Mouse (Mus musculus): ENCODE data around the gene Rhox2b. TPM values are rescaled to one million over a fixed set of nuclear protein-coding genes. Genes with fewer than 3 reads are reported as not detected.
"Not testable (repeated sequence)": the region's sequence is repeated elsewhere in the genome, so short reads cannot be mapped to it uniquely, and the experiment has no call there.

Gene Rhox2b
- not detected in 3 replicates for total RNA-seq (2017)

DNA sequence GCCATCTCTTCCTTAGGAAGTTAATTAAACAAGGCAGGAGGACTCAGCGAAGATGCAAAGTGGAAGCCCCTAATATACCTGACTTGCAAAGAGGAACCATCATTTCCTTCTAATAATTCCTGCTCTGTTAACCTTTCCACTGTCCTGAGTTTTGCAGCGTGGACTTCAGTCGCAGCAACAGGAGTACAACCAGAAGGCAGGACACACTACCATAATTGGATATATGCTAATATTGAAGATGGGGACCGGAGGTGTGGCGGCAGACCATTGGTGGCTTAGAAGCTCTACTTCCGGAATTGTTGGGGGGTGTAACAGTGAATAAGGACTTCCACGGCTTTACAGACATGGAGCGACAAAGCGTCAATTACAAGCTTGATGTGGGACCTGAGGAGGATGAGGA lies at the start of gene Rhox2b:
Gene Rhox2b (plus strand): TSS at position 301 of the 400 bp plus-strand sequence.
- ATAC-seq (replicated peaks; ENCODE audit: insufficient number of reproducible peaks, low FRiP score, low TSS enrichment, poor library complexity, severe bottlenecking): not testable (repeated sequence)

DNA sequence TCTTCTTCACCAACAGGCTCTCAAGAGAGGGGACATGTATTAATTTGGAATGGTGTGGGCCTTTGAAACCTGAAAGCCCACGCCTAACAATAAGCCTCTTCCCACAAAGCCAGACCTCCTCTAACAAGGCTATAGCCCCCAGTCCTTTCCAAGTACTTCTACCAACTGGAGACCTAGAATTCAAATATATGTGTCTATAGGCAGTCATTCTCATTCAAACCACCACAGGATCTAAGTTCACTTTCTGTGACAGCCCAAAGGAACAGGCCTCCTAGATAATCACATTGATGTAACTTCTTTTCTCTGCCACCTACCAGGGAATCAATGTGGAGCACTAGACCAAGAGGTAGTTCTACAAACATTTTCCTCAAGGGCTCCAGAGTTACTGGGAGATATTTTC lies 32.1 kb upstream of the Rhox2b start, which contains the start of gene Rhox3a2:
Gene Rhox3a2 (plus strand): TSS at position 301 of the 400 bp plus-strand sequence.
- ATAC-seq (replicated peaks; ENCODE audit: insufficient number of reproducible peaks, low FRiP score, low TSS enrichment, poor library complexity, severe bottlenecking): not testable (repeated sequence)

DNA sequence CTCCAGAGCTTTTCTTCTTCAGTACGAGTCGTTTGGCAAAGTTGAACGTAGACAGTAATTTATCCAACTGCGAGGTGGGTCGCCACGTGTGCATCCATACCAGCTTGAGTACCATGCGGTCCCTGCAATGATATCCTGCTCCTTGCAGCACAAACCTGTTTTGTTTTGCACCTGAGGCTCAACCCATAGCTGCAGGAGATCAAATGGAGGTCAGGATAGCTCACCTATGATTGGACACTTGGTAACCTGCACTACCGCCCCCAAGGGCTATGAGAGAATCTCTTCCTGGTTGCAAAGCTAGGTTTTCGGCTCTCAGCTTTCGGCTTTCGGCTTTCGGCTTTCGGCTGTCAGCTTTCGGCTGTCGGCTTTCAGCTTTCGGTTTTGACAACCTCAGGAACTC lies 21.3 kb upstream of the Rhox2b start, which contains the start of gene Rhox4a2:
Gene Rhox4a2 (plus strand): TSS at position 301 of the 400 bp plus-strand sequence.
- ATAC-seq (replicated peaks; ENCODE audit: insufficient number of reproducible peaks, low FRiP score, low TSS enrichment, poor library complexity, severe bottlenecking): not testable (repeated sequence)

DNA sequence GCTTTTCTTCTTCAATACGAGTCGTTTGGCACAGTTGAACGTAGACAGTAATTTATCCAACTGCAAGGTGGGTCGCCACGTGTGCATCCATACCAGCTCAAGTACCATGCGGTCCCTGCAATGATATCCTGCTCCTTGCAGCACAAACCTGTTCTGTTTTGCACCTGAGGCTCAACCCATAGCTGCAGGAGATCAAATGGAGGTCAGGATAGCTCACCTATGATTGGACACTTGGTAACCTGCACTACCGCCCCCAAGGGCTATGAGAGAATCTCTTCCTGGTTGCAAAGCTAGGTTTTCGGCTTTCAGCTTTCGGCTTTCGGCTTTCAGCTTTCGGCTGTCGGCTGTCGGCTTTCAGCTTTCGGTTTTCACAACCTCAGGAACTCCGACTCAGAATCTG lies 20.3 kb downstream of the Rhox2b start, which contains the start of gene Rhox4b:
Gene Rhox4b (plus strand): TSS at position 301 of the 400 bp plus-strand sequence.
- not testable (repeated sequence) for ATAC-seq (replicated peaks; ENCODE audit: insufficient number of reproducible peaks, low FRiP score, low TSS enrichment, poor library complexity, severe bottlenecking)

DNA sequence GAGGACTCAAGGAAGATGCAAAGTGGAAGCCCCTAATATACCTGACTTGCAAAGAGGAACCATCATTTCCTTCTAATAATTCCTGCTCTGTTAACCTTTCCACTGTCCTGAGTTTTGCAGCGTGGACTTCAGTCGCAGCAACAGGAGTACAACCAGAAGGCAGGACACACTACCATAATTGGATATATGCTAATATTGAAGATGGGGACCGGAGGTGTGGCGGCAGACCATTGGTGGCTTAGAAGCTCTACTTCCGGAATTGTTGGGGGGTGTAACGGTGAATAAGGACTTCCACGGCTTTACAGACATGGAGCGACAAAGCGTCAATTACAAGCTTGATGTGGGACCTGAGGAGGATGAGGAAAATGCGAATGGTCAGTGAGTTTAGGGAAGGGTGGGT lies 41.5 kb downstream of the Rhox2b start, which contains the start of gene Rhox2c:
Gene Rhox2c (plus strand): TSS at position 301 of the 400 bp plus-strand sequence.
- not testable (repeated sequence) for ATAC-seq (replicated peaks; ENCODE audit: insufficient number of reproducible peaks, low FRiP score, low TSS enrichment, poor library complexity, severe bottlenecking)

DNA sequence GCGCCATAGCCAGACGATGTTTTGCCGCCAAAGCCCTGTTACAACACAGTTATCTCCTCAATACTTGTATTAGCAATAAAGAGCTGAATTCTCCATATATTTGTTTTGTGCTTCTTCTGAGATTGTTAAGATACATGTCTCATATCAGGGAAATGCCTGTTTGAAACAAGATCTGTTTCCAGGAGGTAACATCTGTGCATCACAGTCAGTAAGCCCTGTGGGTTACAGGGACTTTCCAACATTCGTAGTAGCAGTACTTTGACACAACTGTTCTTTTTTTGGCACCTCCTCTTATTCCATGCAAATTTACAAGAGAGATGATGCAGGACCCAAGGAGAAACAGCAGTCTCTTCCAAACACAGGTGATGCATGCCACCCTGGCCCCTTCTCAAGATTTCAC lies 46.4 kb downstream of the Rhox2b start, which contains the start of gene Rhox3c:
Gene Rhox3c (plus strand): TSS at position 301 of the 400 bp plus-strand sequence.
- ATAC-seq (replicated peaks; ENCODE audit: insufficient number of reproducible peaks, low FRiP score, low TSS enrichment, poor library complexity, severe bottlenecking): not testable (repeated sequence)

Other genes starting within 250 kb of the Rhox2b start
- gene Akap14, start 243.2 kb upstream of the Rhox2b start, total RNA-seq (2017): not detected in 3 replicates
- 127 to 140 TPM (median 128 TPM) in 3 replicates for gene Ndufa1, start 220.9 kb upstream of the Rhox2b start, total RNA-seq (2017)
- 0.29 to 2.1 TPM (median 2.0 TPM) in 3 replicates for gene Rnf113a1, start 220.8 kb upstream of the Rhox2b start, total RNA-seq (2017)
- not detected in 3 replicates for gene Gm9, start 201.0 kb upstream of the Rhox2b start, total RNA-seq (2017)
- gene Rhox1, start 189.8 kb upstream of the Rhox2b start, total RNA-seq (2017): not detected in 3 replicates
- not detected in 3 replicates for gene Rhox2a, start 167.1 kb upstream of the Rhox2b start, total RNA-seq (2017)
- gene Rhox3a, start 162.1 kb upstream of the Rhox2b start, total RNA-seq (2017): not detected in 3 replicates
- gene Rhox4a, start 146.7 kb upstream of the Rhox2b start, total RNA-seq (2017): not detected in 3 replicates
- not detected in 3 replicates for gene Rhox3a2, start 32.0 kb upstream of the Rhox2b start, total RNA-seq (2017)
- gene Rhox4a2, start 21.2 kb upstream of the Rhox2b start, total RNA-seq (2017): 0.58 TPM in 1 of 3 replicates, not detected in the others
- not detected in 3 replicates for gene Rhox4b, start 20.4 kb downstream of the Rhox2b start, total RNA-seq (2017)
- gene Rhox2c, start 41.6 kb downstream of the Rhox2b start, total RNA-seq (2017): not detected in 3 replicates
- gene Rhox3c, start 46.5 kb downstream of the Rhox2b start, total RNA-seq (2017): not detected in 3 replicates
- not detected in 3 replicates for gene Rhox4c, start 68.3 kb downstream of the Rhox2b start, total RNA-seq (2017)
- gene Rhox2d, start 81.4 kb downstream of the Rhox2b start, total RNA-seq (2017): not detected in 3 replicates
- gene Rhox4d, start 102.3 kb downstream of the Rhox2b start, total RNA-seq (2017): not detected in 3 replicates
- gene Rhox2e, start 118.4 kb downstream of the Rhox2b start, total RNA-seq (2017): not detected in 3 replicates
- not detected in 3 replicates for gene Rhox3e, start 130.0 kb downstream of the Rhox2b start, total RNA-seq (2017)
- not detected in 3 replicates for gene Rhox4e, start 145.3 kb downstream of the Rhox2b start, total RNA-seq (2017)
- not detected in 3 replicates for gene Rhox2f, start 159.3 kb downstream of the Rhox2b start, total RNA-seq (2017)
- not detected in 3 replicates for gene Rhox3f, start 168.9 kb downstream of the Rhox2b start, total RNA-seq (2017)
- not detected in 3 replicates for gene Rhox4f, start 195.6 kb downstream of the Rhox2b start, total RNA-seq (2017)
- gene Rhox3g, start 216.5 kb downstream of the Rhox2b start, total RNA-seq (2017): not detected in 3 replicates
- gene Rhox2g, start 231.4 kb downstream of the Rhox2b start, total RNA-seq (2017): not detected in 3 replicates
- not detected in 3 replicates for gene Rhox4g, start 239.3 kb downstream of the Rhox2b start, total RNA-seq (2017)